Mouse (Mus musculus) olfactory bulb, adult 2 months (tissue): ENCODE results near the gene Klhdc3. TPM values are rescaled to one million over a fixed set of nuclear protein-coding genes. Genes with fewer than 3 reads are reported as not detected.

Source experiments
- H3K27ac ChIP-seq: fragments of 200-500 bp; 2 replicates; pipeline ENCODE4 v1.5.1; 2012; ENCODE audit warnings: low read depth, low read length; ENCODE audit not compliant: insufficient read depth
- H3K4me1 ChIP-seq: fragments of 200-500 bp; 2 replicates; pipeline ENCODE4 v1.6.1; 2012; ENCODE audit warnings: low read length; ENCODE audit not compliant: control insufficient read depth, insufficient read depth
- H3K4me3 ChIP-seq: fragments of 200-500 bp; 2 replicates; pipeline ENCODE4 v1.5.1; 2012; ENCODE audit warnings: mild to moderate bottlenecking, low read depth, low read length, moderate library complexity; ENCODE audit not compliant: insufficient read depth
- CTCF ChIP-seq: fragments of 200-500 bp; IDR thresholded peaks from 2 replicates; pipeline ENCODE4 v1.5.1; 2012; ENCODE audit warnings: low read depth, mild to moderate bottlenecking, low read length, moderate library complexity; ENCODE audit not compliant: insufficient read depth
- POLR2A ChIP-seq: fragments of 200-500 bp; IDR thresholded peaks from 2 replicates; pipeline ENCODE4 v1.6.1; 2012; ENCODE audit warnings: mild to moderate bottlenecking, low read depth, low read length, moderate library complexity; ENCODE audit not compliant: insufficient read depth
- WGBS: fragments of 180-500 bp; shearing (Covaris S2); methylation state at CpG from one replicate; pipeline ENCODE4 v1.1.7; 2018; 5-methylcytosine and 5-hydroxymethylcytosine counted together
- polyA plus RNA-seq: library from polyadenylated mRNA; stranded (reverse); fragments of >200 nt; gene quantifications from 2 replicates; pipeline ENCODE4 v1.2.4, GENCODE M21; 2012; ENCODE audit warnings: low replicate concordance; ENCODE audit not compliant: missing spikeins, insufficient read depth, insufficient read length

Klhdc3 gene
- not detected in 2 replicates for polyA plus RNA-seq

DNA sequence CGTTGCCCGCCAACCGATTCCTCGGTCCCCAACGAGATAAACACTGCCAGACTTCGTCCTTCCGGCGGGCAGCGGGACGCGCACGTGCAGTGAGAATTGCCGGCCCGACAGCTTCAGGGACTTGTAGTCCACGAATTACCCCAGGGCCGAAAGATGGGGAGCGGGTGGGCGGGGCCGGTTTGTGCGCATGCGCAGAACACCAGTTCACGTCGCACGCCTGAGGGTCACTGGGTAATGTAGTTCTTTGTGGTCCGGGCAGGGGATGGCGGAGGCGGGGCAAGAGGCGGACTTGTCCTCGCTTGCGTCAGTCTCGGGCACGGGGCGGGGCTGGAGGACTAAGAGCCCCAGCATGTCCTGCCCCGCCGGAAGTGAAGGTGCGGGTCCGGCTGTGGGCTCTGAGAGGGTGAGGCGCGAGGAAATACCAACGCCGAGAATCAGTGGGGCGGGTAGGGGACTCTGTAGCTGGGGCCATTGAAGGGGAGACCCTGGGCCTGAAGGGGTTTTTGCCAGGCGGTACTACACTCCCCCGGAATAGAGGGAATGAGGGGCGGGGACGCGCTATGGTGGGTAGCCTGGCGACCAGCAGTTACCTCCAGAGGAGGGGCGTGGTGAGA lies at the start of gene Klhdc3:
Gene Klhdc3 (minus strand): TSS at position 155 of the 614 bp plus-strand sequence.
- Histone ChIP-seq H3K27ac (no peak within 1 kb of the TSS; the same call in 1 of the 2 replicates), H3K4me1 (peaks cover 23% of the 10 kb centered on the region), H3K4me3 (peak within 1 kb of the TSS; percentile 99)
- TF ChIP-seq POLR2A (peak; percentile 31; the same call in 1 of the 2 replicates), CTCF (no peak)
- WGBS: under 1% methylated on average over 49 of the region's 49 CpGs

DNA sequence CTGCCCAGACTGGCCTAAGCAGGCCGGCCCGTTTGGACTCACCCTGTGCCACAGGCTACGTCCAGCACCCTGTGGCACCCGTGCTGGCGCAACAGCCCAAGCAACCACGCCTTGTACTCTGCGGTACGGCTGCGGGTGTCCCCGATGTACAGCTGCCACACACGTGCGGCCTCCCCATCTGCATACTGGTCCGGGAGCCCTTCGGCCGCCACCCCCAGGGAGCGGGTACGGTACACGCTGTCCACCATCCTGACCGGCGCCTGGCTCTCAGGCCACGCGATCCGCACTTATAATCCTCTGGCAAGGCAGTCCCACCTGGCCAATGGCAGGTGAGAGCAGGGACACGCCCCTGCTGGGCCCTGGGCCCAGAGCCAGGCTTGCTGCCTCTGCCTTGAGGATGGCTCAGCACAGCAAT lies 48.2 kb upstream of the Klhdc3 start, which contains the start of gene Gnmt:
Gene Gnmt (minus strand): TSS at position 265 of the 415 bp plus-strand sequence.
- Histone ChIP-seq H3K27ac (no peak within 1 kb of the TSS), H3K4me1 (peaks cover 5% of the 10 kb centered on the region; the same call in 1 of the 2 replicates), H3K4me3 (no peak within 1 kb of the TSS)
- 26% methylated on average over 24 of the region's 24 CpGs for WGBS
- no peak for TF ChIP-seq POLR2A
- TF ChIP-seq CTCF: no peak

DNA sequence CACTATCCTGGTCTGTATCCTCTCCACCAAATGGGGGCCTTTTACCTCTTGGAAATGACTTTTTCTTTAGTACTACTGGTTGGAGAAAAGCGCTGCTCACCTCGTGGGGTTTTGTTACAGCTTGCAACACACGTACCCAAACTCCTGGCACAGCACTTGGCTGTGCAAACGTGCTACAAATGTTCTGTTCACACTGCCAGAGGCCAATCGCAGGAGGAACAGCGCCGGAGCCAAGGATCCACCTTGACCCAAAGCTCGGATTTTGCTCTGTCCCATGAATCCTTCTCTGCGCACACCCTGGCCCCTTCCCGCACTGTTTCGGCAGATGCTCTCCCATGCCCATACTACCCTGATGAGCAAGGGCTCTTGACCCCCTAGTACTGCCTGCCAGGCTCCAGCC lies 47.8 kb upstream of the Klhdc3 start:
- Histone ChIP-seq H3K4me1 (peaks cover 5% of the 10 kb centered on the region; the same call in 1 of the 2 replicates), H3K27ac (no peak overlapping the region), H3K4me3 (no peak overlapping the region)
- WGBS: 56% methylated on average over 11 of the region's 11 CpGs
- TF ChIP-seq POLR2A (no peak), CTCF (no peak)

DNA sequence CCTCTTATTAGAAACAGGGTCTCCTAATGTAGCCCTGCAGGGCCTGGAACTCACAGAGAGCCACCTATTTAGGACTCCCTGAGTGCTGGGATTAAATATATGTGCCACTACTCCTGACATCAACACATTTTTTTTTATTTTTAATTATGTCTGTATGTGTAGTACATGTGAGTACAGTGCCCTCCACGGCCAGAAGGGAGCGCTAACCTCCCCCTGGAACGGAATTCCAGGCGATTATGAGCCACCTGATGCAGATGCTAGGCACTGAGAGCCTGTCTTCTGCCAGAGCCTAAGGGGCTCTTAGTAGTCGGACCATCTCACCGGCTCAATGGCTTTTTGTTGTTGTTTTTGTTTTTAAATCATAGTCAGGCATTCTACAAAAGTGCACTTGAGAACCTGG lies 47.3 kb upstream of the Klhdc3 start:
- Histone ChIP-seq H3K4me1 (peaks cover 5% of the 10 kb centered on the region; the same call in 1 of the 2 replicates), H3K4me3 (no peak overlapping the region), H3K27ac (no peak overlapping the region)
- WGBS: 45% methylated on average over 6 of the region's 6 CpGs
- TF ChIP-seq CTCF (no peak), POLR2A (no peak)

DNA sequence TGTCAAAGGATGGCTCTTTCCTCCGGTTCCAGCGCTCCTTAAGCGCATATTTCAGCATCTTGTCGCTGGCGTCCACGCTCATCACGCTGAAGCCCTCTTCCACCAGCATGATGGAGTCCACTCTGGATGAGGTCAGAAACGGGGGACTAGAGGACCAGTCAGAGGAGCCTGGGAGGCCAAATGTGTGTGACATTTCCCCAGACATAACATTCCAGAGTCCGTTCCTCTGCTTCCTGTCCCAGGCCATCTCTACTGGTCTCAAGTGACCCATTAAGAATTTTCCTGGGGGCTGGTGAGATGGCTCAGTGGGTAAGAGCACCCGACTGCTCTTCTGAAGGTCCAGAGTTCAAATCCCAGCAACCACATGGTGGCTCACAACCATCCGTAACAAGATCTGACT lies 46.6 kb upstream of the Klhdc3 start:
- no peak overlapping the region for H3K27ac ChIP-seq
- no peak overlapping the region for H3K4me3 ChIP-seq
- WGBS: 92% methylated on average over 11 of the region's 11 CpGs
- H3K4me1 ChIP-seq: peaks cover 5% of the 10 kb centered on the region; the same call in 1 of the 2 replicates
- TF ChIP-seq POLR2A (no peak), CTCF (no peak)

DNA sequence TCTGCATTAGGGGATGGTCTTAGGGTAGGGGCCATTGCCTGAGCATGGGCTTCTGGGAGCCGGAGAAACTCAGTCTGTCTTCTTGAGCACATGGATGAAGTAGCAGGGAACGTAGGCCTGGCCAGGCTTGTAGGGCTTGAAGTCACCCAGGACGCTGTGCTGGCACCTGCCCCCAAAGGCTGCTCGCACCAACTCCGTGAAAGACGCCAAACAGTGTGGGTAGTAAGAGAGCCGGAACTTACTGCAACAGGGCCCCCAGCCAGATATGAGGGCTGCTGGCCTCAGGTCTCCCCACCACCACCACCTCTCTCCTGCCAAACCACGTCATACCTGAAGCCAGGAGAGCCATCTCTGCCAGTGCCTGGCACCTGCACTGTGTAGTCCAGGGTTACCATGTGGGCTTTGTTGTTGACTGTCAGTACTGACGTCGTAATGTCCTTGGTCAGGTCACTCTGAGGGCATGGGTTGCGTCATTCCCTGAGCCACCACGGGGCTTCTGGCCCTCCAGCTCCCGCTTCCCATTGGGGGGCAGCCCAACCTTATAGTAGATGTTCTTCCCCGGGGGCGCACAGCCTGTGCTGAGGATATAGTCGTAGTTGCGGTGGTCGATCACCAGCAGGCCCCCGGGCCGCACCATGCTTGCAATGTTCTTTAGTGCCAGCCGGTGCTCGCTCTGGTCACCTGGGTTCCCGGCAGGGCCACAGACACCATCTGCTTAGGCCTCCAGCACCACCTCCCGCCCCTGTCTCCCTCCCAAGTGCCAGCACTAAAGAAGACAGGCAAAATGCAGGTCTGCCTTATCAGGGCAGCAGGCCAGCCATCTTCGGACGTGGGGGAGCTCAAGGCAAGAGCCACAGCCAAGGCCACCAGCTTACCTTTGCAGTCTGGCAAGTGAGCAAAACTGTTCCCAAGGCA lies 45.3 kb upstream of the Klhdc3 start:
- 91% methylated on average over 26 of the region's 26 CpGs for WGBS
- Histone ChIP-seq H3K4me1 (peaks cover 5% of the 10 kb centered on the region; the same call in 1 of the 2 replicates), H3K27ac (no peak overlapping the region), H3K4me3 (no peak overlapping the region)
- no peak for TF ChIP-seq CTCF
- TF ChIP-seq POLR2A: no peak

DNA sequence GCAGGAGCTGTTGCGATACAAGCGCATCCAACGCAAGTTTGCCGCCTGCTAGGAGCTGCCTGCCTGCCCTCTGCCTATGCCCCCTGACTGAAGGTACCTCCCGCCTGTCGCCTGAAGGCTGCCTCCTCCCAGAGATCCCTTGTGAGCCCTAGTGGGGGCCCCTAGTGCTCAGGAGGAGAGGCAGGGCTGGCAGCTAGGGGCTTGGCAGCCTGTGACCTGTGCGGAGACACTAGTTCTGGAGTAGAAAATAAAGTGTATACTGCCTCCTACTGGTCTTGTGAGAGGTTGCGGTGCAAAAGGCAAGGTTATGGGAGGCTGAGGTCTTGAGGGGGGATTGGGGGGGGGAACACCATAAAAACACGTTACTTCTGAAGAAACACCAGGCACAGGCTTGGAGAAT lies 44.6 kb upstream of the Klhdc3 start:
- no peak overlapping the region for H3K27ac ChIP-seq
- TF ChIP-seq POLR2A (no peak), CTCF (peak; percentile 42; the same call in 1 of the 2 replicates)
- H3K4me1 ChIP-seq: peaks cover 5% of the 10 kb centered on the region; the same call in 1 of the 2 replicates
- 54% methylated on average over 9 of the region's 9 CpGs for WGBS
- H3K4me3 ChIP-seq: no peak overlapping the region

DNA sequence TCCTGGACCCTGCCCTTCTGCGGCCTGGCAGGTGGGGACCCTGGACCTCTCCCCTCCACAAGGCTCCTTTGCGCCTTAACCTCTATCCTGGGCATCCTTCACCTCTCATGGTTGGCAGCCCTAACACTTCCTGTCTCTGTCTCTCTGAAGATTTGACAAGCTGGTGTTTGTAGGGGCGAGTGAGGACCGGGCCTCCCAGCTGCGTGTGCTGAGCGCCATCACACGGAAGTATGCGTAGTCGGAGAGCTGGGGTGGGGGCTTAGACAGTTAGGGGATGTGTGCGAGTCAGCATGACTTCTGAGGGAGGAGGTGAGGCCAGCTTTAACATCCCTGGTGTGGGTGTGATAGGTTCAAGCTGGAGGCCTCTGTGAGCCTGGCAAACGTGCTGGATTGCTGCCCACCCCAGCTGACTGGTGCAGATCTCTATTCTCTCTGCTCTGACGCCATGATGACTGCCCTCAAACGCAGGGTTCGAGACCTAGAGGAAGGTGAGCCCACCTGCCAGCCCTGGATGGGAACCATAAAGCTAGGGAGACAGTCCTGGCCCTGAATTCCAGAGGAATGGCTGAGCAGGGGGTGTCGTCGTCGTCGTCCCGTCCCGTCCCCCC lies 43.9 kb upstream of the Klhdc3 start:
- H3K27ac ChIP-seq: no peak overlapping the region
- WGBS: 78% methylated on average over 20 of the region's 20 CpGs
- H3K4me3 ChIP-seq: no peak overlapping the region
- TF ChIP-seq POLR2A (no peak), CTCF (no peak)
- H3K4me1 ChIP-seq: peaks cover 5% of the 10 kb centered on the region; the same call in 1 of the 2 replicates
